Mouse (Mus musculus) lung, postnatal 0 days (tissue): Measurements from ENCODE around the gene Gzmm.
A peak's percentile ranks its signal among the peaks of the same experiment; 100 is the strongest.

Experiments used
- CTCF ChIP-seq: IDR thresholded peaks from 2 replicates; pipeline ENCODE4 v1.5.1; 2016; ENCODE audit warnings: antibody characterized with exemption, mild to moderate bottlenecking
- EP300 ChIP-seq: IDR thresholded peaks from 2 replicates; pipeline ENCODE4 v1.6.1; 2016; ENCODE audit warnings: antibody characterized with exemption, mild to moderate bottlenecking, control low read depth

DNA sequence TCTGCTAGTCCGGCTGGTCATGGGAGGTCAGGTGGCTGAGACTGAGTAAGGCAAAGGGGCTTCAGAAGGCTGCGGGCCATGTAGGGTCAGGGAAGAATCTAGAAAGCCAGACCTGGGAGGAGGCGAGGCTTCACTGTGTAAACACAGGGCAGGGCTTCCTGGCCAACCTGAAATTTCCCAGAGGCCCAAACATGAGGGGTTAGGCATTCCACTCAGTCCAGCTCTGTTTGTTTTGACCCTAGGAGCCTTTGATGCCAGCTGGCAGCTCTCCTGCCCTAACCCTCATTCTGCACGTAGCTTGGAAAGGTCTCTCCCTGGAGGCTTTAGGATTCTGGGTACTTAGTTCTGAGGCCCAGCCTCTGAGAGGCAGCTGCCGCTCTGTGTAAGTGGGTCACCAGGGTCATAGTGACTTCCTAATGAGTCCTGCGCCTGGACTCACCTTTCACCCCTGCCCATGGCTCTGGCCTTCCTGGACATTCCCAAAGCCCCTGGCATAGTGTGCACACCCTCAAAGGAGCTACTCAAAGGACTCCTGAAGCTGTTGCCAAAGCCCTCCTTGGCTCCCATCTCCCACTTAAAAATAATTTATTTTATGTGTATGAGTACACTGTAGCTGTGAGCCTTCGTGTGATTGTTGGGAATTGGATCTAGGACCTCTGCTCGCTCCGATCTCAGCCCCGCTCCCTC is 12.8 kb downstream of the Gzmm start:
- TF ChIP-seq CTCF, result no peak
- peak; percentile 56 for TF ChIP-seq EP300
